Mouse (Mus musculus) heart, embryonic 12.5 days (tissue): ENCODE data around the gene Fbxo34. TPM values are rescaled to one million over a fixed set of nuclear protein-coding genes. Genes with fewer than 3 reads are reported as not detected.

Experiments
- ATAC-seq: fragments of 200-750 bp; cut with Nextera tagmentation; 2 replicates; pipeline ENCODE4 v1.8.0; 2017; ENCODE audit warnings: moderate TSS enrichment, moderate library complexity; ENCODE audit not compliant: insufficient number of reproducible peaks, low FRiP score
- H3K27ac ChIP-seq: fragments of 300-500 bp; sonication (generic); 2 replicates; pipeline ENCODE4 v1.5.1; 2016; ENCODE audit warnings: mild to moderate bottlenecking, moderate library complexity; ENCODE audit not compliant: poor library complexity, severe bottlenecking
- H3K27me3 ChIP-seq: fragments of 300-500 bp; sonication (generic); replicated peaks from 2 replicates; pipeline ENCODE4 v1.6.1; 2016; ENCODE audit warnings: mild to moderate bottlenecking, moderate library complexity
- H3K36me3 ChIP-seq: fragments of 300-500 bp; sonication (generic); 2 replicates; pipeline ENCODE4 v1.6.1; 2016; ENCODE audit warnings: mild to moderate bottlenecking, moderate library complexity
- H3K4me1 ChIP-seq: fragments of 300-500 bp; sonication (generic); replicated peaks from 2 replicates; pipeline ENCODE4 v1.6.1; 2016; ENCODE audit warnings: mild to moderate bottlenecking
- H3K4me2 ChIP-seq: fragments of 300-500 bp; sonication (generic); 2 replicates; pipeline ENCODE4 v1.6.1; 2016; ENCODE audit warnings: mild to moderate bottlenecking, moderate library complexity
- H3K4me3 ChIP-seq: fragments of 300-500 bp; sonication (generic); 2 replicates; pipeline ENCODE4 v1.5.1; 2016; ENCODE audit warnings: mild to moderate bottlenecking
- H3K9ac ChIP-seq: fragments of 300-500 bp; sonication (generic); 2 replicates; pipeline ENCODE4 v1.6.1; 2016; ENCODE audit warnings: mild to moderate bottlenecking, moderate library complexity
- H3K9me3 ChIP-seq: fragments of 300-500 bp; sonication (generic); replicated peaks from 2 replicates; pipeline ENCODE4 v1.6.1; 2016; ENCODE audit warnings: mild to moderate bottlenecking, moderate library complexity
- WGBS: fragments of 180-500 bp; shearing (Covaris S2); methylation state at CpG from one replicate; pipeline ENCODE4 v1.1.7; 2016; 5-methylcytosine and 5-hydroxymethylcytosine counted together
- polyA plus RNA-seq: library from polyadenylated mRNA; unstranded; fragments of >200 nt; fragmentation: Nextera tagmentation; extraction: Ambion mirVana; gene quantifications from 2 replicates; pipeline ENCODE4 v1.2.1, GENCODE M21; 2016

The Fbxo34 gene
- polyA plus RNA-seq, 1 experiment from 2014 or later = 24.0 TPM

- H3K4me2 ChIP-seq = no peak overlapping the region
- WGBS = 72% methylated on average over 2 of the region's 2 CpGs
- H3K9ac ChIP-seq = no peak overlapping the region
- no peak for ATAC-seq
- no peaks in the 10 kb centered on the region for H3K27me3 ChIP-seq
- H3K9me3 ChIP-seq = no peaks in the 10 kb centered on the region
- 0 out of 2 replicates have a peak, but pooled peaks cover 2% of the 10 kb centered on the region for H3K36me3 ChIP-seq
- H3K27ac ChIP-seq = no peak overlapping the region
- H3K4me1 ChIP-seq = peaks cover 18% of the 10 kb centered on the region
- H3K4me3 ChIP-seq = no peak overlapping the region
Measured at GRCm38 (mm10) chr14:47493592-47494361, 43.6 kb downstream of the Fbxo34 start.

DNA sequence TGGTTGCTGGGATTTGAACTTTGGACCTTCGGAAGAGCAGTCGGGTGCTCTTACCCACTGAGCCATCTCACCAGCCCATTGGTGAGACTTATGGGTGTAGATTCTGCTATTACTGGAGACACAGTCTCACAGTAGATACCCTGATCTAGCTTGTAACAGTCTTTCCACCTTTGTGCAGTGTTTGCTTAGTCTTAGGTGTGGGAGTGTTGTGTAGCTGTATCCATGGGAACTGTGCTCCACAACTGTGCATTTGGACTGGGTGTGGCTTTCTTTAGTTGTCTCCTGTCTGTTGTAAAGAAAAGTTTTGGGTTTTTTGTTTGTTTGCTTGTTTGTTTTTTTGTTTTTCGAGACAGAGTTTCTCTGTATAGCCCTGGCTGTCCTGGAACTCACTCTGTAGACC, 45.7 kb downstream of the Fbxo34 start:
- no peaks in the 10 kb centered on the region for H3K27me3 ChIP-seq

DNA sequence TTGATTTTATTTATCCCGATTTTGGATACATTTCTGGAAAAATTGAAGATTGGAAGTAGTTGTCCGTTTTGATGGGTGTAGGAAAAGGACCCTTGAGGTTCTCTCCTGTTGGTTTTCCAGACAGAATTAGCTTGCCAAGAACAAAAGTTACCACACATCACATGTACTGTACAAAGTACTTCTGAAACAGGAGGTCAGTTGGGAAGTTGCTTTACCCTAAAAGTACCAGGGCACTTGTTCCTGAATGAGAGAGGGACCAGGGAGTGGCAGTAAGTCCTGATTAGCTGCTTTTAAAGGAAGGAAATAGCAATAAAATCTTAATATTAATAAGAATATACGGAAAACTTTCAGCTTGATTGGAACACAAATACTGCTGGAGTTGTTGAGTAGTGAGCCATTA, 46.9 kb downstream of the Fbxo34 start:
- Histone ChIP-seq H3K9me3 (no peaks in the 10 kb centered on the region), H3K27ac (no peak overlapping the region), H3K4me2 (no peak overlapping the region), H3K4me3 (no peak overlapping the region), H3K9ac (no peak overlapping the region), H3K27me3 (no peaks in the 10 kb centered on the region), H3K4me1 (peaks cover 8% of the 10 kb centered on the region), H3K36me3 (0 out of 2 replicates have a peak, but pooled peaks cover 2% of the 10 kb centered on the region)
- 62% methylated on average over 3 of the region's 3 CpGs for WGBS
- no peak for ATAC-seq

More for the DNA sequence above, 45.7 kb downstream of the Fbxo34 start:
- H3K4me3 ChIP-seq = no peak overlapping the region
- H3K9ac ChIP-seq = no peak overlapping the region
- 94% methylated on average over 3 of the region's 3 CpGs for whole genome bisulfite sequencing
- H3K4me1 ChIP-seq = peaks cover 8% of the 10 kb centered on the region
- no peak overlapping the region for H3K4me2 ChIP-seq
- H3K27ac ChIP-seq = no peak overlapping the region
- 0 out of 2 replicates have a peak, but pooled peaks cover 2% of the 10 kb centered on the region for H3K36me3 ChIP-seq
- no peaks in the 10 kb centered on the region for H3K9me3 ChIP-seq
- no peak for ATAC-seq

DNA sequence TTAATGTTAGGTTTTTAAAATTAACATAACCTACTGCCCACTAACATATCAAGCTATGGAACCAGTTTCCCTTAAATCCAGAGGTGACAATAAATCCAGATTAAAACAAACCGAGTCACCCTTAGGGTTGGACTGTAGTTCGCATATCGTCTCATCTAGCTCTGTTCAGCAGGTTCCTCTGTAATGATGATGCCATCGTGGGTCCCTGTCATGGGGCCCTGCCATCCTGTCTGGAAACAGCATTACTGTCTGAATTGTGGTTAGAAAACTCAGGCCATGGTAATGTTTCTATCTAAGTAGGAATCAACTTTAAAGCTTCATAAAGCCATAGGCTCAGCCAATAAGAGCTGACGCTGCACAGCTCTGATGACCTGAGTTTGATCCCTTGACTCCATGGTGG, 48.4 kb downstream of the Fbxo34 start:
- Histone ChIP-seq H3K4me2 (no peak overlapping the region), H3K4me3 (no peak overlapping the region), H3K27ac (no peak overlapping the region), H3K36me3 (no peaks in the 10 kb centered on the region), H3K9me3 (no peaks in the 10 kb centered on the region), H3K9ac (no peak overlapping the region), H3K27me3 (no peaks in the 10 kb centered on the region), H3K4me1 (peaks cover 15% of the 10 kb centered on the region)
- ATAC-seq = no peak
- 74% methylated on average over 5 of the region's 5 CpGs for WGBS

DNA sequence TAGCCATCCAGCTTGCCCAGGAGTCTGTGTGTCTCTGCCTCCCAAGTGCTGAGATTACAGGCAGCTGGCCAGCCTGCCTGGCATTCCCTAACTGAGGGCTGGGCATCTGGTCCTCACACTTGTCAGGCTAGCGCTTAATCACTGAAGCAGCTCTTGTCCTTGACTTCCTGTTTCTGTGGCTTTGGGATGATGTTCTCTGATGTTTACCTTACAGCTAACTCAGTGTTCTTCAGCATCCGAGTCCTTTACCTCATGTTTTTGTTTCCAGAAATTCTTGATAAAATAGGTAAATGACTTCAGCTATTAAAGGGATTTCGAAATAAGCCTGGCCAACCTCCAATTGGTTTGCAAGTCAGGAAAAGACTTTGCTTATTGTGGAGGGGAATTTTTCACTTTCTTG, 53.8 kb downstream of the Fbxo34 start:
- no peak overlapping the region for H3K4me2 ChIP-seq
- WGBS = 66% methylated on average over 3 of the region's 3 CpGs
- ATAC-seq = 0 out of 2 replicates have a peak, but pooled peaks have one; percentile 25

GRCm38 (mm10) chr14:47506676-47507075, 56.5 kb downstream of the Fbxo34 start:
- WGBS = 92% methylated on average over 5 of the region's 5 CpGs

More for the DNA sequence above, 53.8 kb downstream of the Fbxo34 start:
- Histone ChIP-seq H3K9ac (no peak overlapping the region), H3K36me3 (peaks cover 10% of the 10 kb centered on the region), H3K27me3 (no peaks in the 10 kb centered on the region), H3K27ac (no peak overlapping the region), H3K4me3 (no peak overlapping the region), H3K9me3 (no peaks in the 10 kb centered on the region), H3K4me1 (peaks cover 19% of the 10 kb centered on the region)

DNA sequence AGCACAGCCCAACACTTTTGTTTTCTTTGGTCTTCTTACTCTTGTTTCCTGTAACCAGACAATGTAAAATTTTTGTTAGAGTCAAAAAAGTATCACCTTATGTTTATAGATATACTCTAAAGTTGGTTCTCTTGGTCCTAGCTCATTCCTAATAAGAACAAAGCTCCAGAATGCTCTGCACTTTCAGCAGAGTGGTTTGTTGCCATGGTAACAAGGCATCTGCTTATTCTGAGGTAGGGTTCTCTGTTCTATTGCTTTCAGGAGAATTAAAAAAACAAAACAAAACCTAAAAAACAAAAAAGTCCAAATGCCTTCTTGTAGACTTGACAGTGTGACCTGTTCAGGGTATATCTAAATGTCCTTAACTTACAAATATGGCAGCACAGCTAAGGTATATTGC, 57.8 kb downstream of the Fbxo34 start:
- H3K9ac ChIP-seq = no peak overlapping the region
- no peaks in the 10 kb centered on the region for H3K9me3 ChIP-seq
- peaks cover 10% of the 10 kb centered on the region for H3K36me3 ChIP-seq
- no peaks in the 10 kb centered on the region for H3K27me3 ChIP-seq
- peaks cover 16% of the 10 kb centered on the region for H3K4me1 ChIP-seq
- H3K4me3 ChIP-seq = no peak overlapping the region
- H3K27ac ChIP-seq = no peak overlapping the region
- ATAC-seq = no peak
- no peak overlapping the region for H3K4me2 ChIP-seq

More at GRCm38 (mm10) chr14:47506676-47507075, 56.5 kb downstream of the Fbxo34 start:
- Histone ChIP-seq H3K9ac (no peak overlapping the region), H3K27ac (no peak overlapping the region), H3K4me1 (peaks cover 19% of the 10 kb centered on the region), H3K36me3 (peaks cover 10% of the 10 kb centered on the region), H3K4me2 (no peak overlapping the region), H3K4me3 (no peak overlapping the region), H3K9me3 (no peaks in the 10 kb centered on the region), H3K27me3 (no peaks in the 10 kb centered on the region)
- no peak for ATAC-seq

DNA sequence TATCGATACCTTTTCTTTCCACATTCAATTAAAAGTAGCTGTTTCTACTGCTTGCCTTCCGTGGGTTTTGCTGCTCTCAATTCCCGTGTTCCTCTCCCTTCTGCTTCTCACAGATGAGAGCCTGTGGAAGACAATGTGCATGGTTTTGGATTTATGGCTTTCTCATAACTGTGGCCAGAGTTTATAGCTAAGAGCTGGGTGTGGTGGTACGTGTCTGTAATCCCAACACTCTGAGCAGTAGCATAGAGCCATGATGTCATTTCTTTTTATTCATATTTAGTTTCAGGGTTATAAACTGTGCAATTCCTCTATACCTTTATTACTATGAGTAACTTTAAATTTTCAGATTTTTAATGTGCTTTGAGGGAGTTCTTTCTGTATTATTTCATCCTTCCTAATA, 60.0 kb downstream of the Fbxo34 start:
- 85% methylated on average over 4 of the region's 4 CpGs for WGBS
- Histone ChIP-seq H3K4me2 (no peak overlapping the region), H3K27me3 (no peaks in the 10 kb centered on the region), H3K4me1 (peaks cover 11% of the 10 kb centered on the region; the same call in 1 of the 2 replicates), H3K9me3 (no peaks in the 10 kb centered on the region), H3K27ac (no peak overlapping the region), H3K4me3 (no peak overlapping the region), H3K36me3 (peaks cover 7% of the 10 kb centered on the region), H3K9ac (no peak overlapping the region)
- no peak for ATAC-seq

- peaks cover 24% of the 10 kb centered on the region for H3K4me1 ChIP-seq
- H3K9me3 ChIP-seq = no peaks in the 10 kb centered on the region
- H3K36me3 ChIP-seq = no peaks in the 10 kb centered on the region; the same call in none of the 2 replicates
- no peak overlapping the region for H3K27ac ChIP-seq
- H3K27me3 ChIP-seq = no peaks in the 10 kb centered on the region
- no peak overlapping the region for H3K4me2 ChIP-seq
- ATAC-seq = no peak
- no peak overlapping the region for H3K4me3 ChIP-seq
- H3K9ac ChIP-seq = no peak overlapping the region
- WGBS = 86% methylated on average over 3 of the region's 3 CpGs
Measured at GRCm38 (mm10) chr14:47513606-47514005, 63.4 kb downstream of the Fbxo34 start.

GRCm38 (mm10) chr14:47514816-47515453, 64.7 kb downstream of the Fbxo34 start:
- H3K4me2 ChIP-seq = no peak overlapping the region
- peaks cover 25% of the 10 kb centered on the region for H3K4me1 ChIP-seq
- H3K27me3 ChIP-seq = no peaks in the 10 kb centered on the region
- H3K27ac ChIP-seq = peak overlapping the region; percentile 66
- H3K36me3 ChIP-seq = no peaks in the 10 kb centered on the region; the same call in none of the 2 replicates
- ATAC-seq = 0 out of 2 replicates have a peak, but pooled peaks have one; percentile 66
- H3K9me3 ChIP-seq = no peaks in the 10 kb centered on the region
- H3K4me3 ChIP-seq = no peak overlapping the region
- 51% methylated on average over 7 of the region's 7 CpGs for WGBS
- H3K9ac ChIP-seq = no peak overlapping the region

DNA sequence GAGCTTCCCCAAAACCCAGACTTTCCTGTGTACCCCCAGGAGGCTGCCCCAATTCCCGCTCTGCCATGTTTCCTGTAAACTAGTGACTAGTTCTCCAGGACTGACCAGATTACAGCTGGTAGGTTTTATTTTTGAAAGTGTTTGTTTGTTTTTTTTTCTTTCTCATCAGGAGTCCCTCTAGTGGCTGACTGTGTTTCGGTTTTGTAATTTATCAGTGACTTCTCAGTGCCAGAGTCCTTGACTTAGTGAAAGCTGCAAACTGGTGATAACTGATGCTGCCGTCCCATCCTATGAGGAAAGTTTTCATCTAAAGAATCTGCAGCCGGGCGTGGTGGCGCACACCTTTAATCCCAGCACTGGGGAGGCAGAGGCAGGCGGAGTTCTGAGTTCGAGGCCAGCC, 65.4 kb downstream of the Fbxo34 start:
- H3K27me3 ChIP-seq = no peaks in the 10 kb centered on the region
- ATAC-seq = peak; percentile 67
- H3K9ac ChIP-seq = no peak overlapping the region
- no peaks in the 10 kb centered on the region; the same call in none of the 2 replicates for H3K36me3 ChIP-seq
- WGBS = 72% methylated on average over 8 of the region's 8 CpGs
- peaks cover 29% of the 10 kb centered on the region for H3K4me1 ChIP-seq
- peak overlapping the region; percentile 66; the same call in 1 of the 2 replicates for H3K27ac ChIP-seq
- no peak overlapping the region for H3K4me3 ChIP-seq
- H3K4me2 ChIP-seq = no peak overlapping the region
- H3K9me3 ChIP-seq = no peaks in the 10 kb centered on the region
